Mouse (Mus musculus) T-helper 1 cell (primary cell): ENCODE results near the gene Man2b1.
"Not testable (repeated sequence)": the region's sequence is repeated elsewhere in the genome, so short reads cannot be mapped to it uniquely, and the experiment has no call there.

Experiments used
- in situ Hi-C: fragments of 300-600 bp; cut with MboI, MseI; formaldehyde crosslinking; loops from one replicate; pipeline ENCODE4 v1.15.1; 2025; ENCODE audit warnings: high pct_unique_total_duplicates

Man2b1 gene

DNA sequence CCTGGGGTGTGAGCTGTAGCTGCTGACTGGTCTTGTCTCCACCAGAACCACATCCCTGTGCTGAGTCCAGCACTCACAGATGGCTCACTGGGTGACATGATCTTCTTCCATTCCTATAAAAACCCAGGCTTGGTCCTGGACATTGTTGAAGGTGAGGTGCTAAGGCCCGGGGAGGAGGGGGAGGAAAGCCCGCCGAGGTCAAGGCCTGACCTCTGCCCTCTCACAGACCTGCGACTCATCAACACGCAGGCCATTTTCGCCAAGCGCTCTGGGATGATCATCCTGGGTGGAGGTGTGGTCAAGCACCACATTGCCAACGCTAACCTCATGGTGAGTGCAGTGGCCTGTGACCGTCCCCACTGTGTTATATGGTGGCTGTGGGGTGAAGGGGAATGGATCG is 8.9 kb upstream of the Man2b1 start:
- in situ Hi-C loops: no loop called here

DNA sequence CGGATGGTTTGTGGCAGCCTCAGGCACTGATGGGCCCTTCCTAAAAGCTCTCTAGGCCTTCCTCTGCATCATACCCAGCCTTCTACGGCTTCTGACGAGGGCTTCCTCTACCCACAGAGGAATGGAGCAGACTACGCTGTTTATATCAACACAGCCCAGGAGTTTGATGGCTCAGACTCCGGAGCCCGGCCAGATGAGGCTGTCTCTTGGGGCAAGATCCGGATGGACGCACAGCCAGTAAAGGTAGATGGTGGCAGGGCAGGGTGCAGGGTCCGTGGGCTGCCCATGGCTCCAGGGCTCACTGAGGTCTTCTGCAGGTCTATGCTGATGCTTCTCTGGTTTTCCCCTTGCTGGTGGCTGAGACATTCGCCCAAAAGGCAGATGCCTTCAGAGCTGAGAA is 8.5 kb upstream of the Man2b1 start:
- in situ Hi-C loops: loop anchor here (5.0 kb wide), 1 partner anchor 218 kb away; no protein-coding TSS in a partner anchor

DNA sequence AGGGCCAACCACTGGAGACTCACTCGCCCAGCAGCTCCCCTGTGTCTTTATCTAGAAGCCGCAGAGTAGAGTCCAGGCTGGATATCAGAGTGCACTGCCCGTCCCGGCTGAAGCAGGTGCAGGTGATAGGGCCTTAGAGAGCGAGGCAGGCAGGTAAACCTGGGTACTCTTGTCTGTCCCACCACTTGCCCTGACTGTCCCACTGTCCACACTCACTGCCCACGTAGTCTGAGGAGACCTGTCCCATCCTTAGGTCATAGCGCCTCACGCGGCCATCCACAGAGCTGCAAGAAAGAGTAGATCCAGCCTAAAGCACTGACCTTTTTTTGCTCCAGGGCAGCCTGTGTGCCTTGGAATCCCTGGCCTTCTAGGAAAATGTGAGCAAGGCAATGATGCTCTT is 7.1 kb upstream of the Man2b1 start:
- in situ Hi-C loops: loop anchor here (5.0 kb wide), 1 partner anchor 216 kb away; no protein-coding TSS in a partner anchor

DNA sequence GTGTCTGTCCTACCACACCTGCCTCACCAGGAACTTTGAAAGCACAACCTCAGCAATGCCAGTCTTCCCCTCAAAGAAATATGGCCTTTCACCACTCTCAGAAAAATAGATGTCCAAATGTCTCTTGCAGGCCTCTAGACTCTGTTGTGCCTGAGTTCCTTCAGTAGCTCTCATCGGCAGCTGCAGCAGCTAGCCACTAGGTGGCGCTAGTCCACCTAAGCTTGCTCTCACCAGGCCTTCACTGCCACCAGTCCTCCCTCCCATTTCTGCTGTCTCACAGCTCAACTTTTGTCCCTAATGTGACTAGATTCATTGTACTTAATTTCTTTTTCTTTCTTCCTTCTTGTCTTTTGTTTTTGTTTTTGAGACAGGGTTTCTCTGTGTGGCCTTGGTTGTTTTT is 6.1 kb upstream of the Man2b1 start:
- in situ Hi-C loops: loop anchor here (5.0 kb wide), 1 partner anchor 215 kb away; no protein-coding TSS in a partner anchor

DNA sequence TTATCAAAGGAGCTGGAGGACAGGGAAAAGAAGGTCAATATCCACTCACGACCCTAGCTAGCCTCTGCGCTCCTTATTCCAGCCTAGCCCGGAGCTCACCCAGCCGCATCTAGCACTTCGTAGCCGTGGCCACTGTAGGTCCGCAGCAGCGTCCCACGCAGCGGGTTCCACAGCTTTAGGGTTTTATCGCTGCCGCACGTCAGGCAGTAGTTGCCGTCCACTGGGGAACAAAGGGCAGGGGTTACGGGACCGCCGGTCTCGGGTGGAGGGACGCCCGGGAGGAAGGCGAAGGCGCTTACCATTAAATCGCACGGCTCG is 2.9 kb upstream of the Man2b1 start:
- in situ Hi-C loops: no loop called here

DNA sequence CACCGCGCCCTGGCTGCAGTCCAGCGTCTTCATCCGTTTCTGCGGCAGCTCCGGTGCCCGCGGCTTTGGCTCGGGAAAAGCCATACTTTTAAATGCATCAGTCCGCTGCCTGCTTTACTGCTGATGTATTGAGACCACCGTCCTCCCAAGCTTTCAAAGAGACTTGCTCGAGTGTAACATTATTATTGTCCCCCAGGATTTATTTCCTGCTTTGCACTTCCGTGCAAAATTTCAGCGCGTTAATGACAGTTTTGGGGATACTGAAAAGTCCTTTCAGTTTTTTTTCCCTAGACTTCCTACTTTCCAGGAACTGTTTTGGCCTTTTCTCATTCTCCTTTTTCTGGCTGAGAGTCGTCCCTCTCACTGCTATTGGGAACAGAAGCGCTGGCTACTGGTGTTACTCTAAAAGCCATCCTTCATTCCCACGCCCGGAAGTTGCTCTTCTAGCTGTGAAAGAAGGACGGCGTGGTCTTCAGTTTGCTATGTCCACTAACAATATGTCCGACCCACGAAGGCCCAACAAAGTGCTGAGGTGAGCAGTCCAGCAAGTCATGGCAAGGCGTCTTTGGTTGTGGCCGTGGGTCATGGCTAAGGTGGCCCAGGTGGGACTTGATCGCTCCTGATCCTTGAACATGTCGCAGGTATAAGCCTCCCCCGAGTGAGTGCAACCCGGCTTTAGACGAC is 2.4 kb upstream of the Man2b1 start, which contains the start of gene Wdr83os:
Gene Wdr83os, plus strand, starts transcription at position 209 of the 684 bp plus-strand sequence.
- in situ Hi-C loops: no loop called here

DNA sequence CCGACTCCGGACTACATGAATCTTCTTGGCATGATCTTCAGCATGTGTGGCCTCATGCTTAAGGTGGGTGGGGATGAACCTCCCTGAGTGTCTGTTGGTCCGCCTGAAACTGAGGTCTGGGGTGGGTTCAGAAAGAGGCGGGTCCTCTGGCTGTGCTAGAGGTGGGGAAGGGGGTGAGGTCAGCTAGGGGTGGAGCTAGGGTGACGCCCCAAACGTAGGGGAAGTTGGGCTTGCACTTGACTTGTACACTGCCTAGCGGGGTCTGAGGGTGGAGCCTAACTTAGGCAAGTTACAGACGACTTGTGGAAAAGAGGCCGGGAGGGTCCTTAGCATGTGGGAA is 1.9 kb upstream of the Man2b1 start, which contains the start of gene Wdr83:
Gene Wdr83, minus strand, starts transcription at position 91 of the 340 bp plus-strand sequence.
- in situ Hi-C loops: no loop called here

DNA sequence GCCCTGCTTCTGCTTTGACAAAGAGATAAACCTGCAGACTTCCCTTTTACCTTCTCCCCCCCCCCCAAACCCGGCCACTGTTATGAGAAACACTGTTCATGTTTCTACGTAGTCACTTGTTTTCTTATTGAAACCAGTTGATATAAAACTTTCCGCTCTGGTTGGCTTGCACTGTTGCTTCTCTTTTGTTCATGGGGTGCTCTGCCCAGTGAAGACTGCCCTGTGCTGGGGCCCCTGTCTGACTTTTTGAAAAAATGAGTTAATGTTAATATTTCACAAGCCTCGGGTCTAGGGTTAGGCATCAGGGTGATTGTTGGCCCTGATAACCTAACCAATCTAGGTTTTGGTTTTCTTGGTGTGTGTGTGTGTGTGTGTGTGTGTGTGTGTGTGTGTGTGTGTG is 901 bp upstream of the Man2b1 start:
- in situ Hi-C loops: not testable (repeated sequence)

DNA sequence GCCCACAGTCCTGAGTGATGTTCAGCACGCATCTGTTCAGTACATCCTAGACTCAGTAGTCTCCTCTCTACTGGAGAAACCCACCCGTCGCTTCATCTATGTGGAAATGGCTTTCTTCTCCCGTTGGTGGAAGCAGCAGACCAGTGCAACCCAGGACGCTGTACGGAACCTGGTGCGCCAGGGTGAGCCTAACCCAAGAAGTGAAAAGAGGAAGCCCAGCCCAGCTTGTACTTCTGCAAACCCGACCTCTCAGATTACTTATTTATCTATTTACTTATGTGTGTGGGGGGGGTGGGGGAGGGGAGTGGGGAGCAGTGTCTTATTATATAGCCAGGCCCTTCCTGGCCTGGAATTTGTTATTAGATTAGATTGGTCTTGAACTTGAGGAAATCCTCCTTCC is 1.6 kb downstream of the Man2b1 start:
- in situ Hi-C loops: no loop called here

DNA sequence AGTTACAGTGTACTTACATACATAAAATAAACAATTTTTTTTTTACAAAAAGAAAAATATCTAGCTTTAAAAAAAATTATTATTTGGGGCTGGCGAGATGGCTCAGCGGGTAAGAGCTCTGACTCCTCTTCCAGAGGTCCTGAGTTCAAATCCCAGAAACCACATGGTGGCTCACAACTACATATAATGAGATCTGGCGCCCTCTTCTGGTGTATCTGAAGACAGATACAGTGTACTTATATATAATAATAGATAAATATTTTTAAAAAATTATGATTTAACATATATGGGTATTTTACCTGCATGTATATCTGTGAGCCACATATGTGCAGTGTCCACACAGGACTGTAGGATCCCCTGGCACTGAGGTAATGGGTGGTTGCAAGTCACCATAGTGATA is 3.2 kb downstream of the Man2b1 start:
- in situ Hi-C loops: no loop called here

DNA sequence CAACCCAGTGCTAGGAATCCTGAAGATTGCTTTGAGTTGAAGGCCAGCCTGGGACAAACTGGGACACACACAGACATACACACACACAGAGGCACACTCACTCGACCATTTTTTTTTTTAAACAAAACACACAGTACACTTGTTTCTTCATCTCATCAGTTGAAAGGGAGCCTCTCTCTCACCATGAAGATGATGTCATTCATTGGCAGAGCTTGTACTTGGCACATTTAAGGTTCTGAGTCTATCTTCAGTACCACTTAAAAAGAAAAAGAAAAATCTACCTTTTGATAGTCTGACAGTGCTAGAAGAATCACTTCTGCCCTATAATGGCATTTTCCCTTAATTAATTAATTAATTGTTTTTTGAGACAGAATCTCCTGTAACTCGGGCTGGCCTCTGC is 5.7 kb downstream of the Man2b1 start:
- in situ Hi-C loops: no loop called here

DNA sequence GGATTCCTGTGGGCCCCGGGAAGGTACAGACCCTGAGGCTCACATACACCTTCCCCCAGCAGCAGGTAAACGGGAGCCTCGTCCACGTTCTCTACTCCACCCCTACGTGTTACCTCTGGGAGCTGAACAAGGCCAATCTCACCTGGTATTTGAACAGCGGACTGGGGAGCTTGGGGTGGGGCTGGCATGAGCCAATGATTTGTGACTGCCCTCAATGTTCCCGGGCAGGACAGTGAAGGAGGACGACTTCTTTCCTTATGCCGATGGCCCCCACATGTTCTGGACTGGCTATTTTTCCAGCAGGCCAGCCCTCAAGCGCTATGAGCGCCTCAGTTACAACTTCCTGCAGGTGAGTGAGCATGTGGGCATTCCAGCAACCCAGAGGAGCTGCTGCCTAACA is 7.8 kb downstream of the Man2b1 start:
- in situ Hi-C loops: no loop called here

DNA sequence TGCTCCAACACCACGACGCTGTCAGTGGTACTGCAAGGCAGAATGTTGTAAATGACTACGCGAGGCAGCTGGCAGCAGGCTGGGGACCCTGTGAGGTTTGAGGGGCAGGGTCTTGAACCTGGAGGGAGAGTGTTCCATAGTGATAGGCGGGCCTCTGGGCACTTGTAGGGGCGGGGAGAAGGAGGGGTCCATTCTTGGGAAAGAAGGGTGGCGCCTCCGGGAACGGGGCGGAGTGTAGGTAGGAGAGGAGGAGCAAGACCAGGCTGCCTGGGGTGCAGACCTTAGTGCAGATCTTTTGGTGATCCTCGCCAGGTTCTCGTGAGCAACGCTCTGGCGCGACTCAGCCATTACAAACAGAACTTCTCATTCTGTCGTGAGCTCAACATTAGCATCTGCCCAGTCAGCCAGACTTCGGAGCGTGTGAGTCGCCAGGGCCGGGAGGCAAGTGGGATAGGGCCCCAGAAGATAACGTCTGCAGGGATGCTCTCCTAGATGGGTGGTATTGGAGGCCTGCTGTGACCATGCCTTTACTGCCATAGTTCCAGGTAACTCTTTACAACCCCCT is 8.5 kb downstream of the Man2b1 start:
- in situ Hi-C loops: no loop called here

DNA sequence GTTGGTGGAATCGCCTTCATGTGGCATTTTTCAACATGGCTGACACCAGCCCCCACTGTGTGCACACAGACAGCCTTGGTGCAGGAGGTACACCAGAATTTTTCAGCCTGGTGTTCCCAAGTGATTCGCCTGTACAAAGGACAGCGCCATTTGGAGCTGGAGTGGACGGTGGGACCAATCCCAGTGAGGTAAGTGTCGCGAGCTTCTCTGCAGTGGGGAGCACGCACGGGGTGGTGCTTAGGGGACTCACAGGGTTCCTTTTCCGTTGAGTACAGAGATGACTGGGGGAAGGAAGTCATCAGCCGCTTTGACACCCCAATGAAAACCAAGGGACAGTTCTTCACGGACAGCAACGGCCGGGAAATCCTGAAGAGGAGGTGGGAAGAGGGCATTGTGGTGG is 12.0 kb downstream of the Man2b1 start:
- in situ Hi-C loops: no loop called here

DNA sequence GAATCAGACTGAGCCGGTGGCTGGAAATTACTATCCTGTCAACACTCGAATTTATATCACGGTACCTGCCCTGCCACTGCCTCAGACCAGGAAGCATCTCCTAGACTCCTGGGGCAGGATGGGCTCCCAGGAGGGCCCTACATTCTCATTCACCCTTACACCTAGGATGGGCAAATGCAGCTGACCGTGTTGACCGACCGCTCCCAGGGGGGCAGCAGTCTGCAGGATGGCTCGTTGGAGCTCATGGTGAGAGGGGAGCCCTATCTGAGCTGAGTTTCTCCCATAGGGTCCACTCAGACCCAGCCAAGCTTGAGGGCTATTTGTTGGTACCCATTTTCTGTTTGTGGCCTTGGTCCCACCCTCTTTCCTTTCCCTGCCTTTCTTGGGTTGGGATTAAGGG is 12.5 kb downstream of the Man2b1 start:
- in situ Hi-C loops: no loop called here

DNA sequence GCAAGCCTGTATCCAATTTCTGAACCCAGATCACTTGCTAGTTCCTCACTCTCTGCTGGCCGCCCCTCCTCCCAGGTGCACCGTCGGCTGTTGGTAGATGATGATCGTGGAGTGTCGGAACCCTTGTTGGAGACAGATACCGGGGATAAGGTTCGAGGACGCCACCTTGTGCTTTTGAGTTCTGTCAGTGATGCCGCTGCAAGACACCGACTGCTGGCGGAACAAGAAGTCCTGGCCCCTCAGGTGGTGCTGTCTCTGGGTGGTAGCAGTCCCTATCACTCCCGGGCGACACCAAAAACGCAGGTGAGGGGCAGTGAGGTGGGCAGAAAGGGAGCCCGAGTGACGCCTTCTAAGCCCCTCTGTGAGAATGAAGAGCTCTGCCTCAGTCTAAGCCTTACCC is 13.1 kb downstream of the Man2b1 start:
- in situ Hi-C loops: no loop called here

DNA sequence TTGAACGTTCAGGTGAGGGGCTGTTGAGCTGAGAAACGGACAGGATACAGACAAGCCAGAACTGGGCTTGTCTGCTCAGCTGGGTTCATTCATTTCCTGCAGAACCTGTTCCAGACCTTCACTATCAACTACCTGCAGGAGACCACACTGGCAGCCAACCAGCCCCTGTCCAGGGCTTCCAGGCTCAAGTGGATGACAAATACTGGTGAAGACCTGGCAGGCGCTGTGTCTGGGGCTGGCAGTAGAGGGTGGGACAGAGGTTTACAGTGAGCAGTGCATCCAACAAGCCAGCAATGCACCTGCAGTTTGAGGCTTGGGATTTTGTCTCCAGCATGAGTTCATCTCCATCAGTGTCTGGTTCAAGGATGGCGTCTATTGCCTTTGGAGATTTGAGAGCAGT is 13.8 kb downstream of the Man2b1 start:
- in situ Hi-C loops: no loop called here

DNA sequence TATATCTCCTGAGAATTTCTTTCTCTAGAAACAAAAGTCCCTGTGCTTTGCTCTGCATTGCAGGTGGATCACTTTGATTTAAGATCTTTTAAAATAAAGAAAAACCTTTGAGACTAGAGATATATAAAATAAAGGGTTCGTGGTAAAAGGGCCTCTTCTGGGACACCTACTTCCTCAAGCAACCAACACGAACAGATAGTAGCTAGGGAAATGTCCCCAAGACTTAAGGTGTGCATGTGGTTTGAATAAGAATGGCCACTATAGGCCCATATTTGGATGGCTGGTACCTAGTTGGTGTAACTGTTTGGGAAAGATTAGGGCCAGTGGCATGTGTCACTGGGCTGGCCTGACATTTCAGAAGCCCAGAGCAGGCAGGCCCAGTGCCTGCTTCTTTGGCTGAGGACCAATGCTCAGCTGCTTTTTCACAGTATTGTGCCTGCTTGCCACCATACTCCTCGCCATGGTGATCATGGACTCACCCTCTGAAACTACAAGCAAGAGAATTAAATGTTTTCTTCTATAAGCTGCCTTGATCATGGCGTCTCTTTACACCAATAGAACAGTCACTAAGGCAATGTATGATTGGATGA is 17.1 kb downstream of the Man2b1 start:
- in situ Hi-C loops: no loop called here

DNA sequence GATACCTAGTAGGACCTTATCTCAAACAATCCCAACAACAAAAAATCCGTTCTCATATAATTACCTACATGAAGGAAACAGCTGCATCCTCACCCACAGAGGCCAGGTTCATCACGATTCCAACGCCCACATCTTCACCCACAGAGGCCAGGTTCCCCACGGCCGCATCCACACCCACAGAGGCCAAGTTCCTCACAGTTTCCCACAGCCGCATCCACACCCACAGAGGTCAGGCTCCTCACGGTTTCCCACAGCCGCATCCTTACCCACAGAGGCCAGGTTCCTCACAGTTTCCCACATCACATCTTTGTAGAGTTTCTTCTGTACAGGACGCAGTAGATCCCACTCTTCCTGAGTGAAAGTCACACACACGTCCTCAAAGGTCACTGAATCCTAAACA is 30.2 kb downstream of the Man2b1 start:
- in situ Hi-C loops: no loop called here

DNA sequence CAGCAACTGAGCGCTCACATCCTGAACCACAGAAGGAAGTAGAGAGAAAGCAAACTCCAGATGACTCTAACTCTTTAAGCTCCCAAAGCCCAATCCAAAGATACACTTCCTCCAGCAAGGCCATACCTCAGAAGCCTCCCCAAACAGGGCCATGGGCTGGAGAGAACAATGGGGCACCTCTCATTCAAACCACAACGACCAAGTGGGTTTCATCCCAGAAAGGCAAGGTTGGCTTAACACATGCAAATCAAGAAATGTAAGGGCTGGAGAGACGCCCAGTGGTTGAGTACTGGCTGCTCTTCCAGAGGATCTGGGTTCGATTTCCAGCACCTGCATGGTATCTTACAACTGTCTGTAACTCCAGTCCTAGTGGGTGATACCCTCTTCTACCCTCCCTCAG is 32.4 kb downstream of the Man2b1 start:
- in situ Hi-C loops: no loop called here

DNA sequence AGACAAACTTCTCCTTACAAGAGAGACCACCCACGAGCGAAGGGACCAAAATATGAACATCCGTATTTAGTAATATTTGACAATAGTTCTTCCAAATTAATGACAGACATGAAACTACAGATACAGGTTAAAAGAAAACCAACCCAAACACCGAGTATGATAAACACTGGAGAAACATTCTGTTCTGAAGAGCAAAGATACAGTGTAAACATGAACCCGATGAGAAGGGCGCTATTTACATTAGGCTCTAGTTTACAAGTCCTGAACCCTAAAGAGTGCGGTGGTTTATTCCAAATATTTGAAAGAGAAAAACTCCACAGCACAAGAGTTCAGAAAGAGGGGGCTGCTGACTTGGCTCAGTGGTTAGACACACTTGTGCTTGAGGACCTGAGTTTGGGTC is 33.9 kb downstream of the Man2b1 start:
- in situ Hi-C loops: no loop called here

DNA sequence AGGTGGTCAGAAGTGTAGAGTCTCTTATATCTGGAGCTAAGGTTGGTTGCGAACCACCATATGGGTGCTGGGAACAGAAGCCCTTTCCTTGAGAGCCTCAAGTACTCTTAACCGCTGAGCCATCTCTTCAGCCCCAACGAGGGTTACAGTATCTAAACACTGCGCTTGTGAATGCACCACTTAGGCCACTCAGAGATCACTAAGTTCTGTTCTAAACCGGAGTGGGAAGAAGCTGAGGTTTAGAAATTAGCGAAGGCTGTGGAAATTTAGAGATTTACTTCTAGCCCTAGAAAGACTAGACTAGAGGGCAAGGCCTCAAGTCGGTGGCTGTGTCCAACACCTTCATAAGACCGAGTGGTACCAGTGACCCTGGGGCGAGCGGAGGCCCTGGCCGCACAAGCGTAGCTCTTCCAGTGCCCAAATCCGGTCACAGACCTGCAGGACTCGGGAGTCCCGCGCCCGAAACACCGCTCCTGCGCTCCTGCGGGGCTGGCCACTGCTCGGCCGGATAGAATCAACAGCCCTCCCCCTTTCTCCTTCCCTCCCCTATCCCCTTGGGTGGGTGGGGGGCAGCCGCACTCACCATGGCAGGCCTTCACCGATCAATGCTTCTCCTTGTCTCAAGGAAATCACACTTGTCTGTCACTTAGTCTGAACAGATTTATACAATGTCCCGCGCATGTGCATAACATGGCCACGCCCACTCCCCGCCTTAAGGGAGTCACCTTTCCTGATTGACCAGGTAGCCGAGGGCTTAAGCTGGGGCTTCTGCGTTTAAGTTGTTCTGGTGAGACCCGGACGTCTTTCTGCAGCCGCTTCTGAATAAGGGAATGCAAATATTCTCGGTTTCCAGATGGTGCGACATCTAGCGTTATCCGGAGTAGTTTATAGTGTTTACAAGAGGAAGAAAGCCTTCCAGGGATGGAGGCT is 36.2 kb downstream of the Man2b1 start:
- in situ Hi-C loops: no loop called here
